Mouse (Mus musculus) mesoderm, embryonic 11.5 days (tissue): ENCODE measurements around the gene Cenpx.
"Not testable (repeated sequence)": the region's sequence is repeated elsewhere in the genome, so short reads cannot be mapped to it uniquely, and the experiment has no call there.

Experiments
- DNase-seq: peaks from one replicate; pipeline ENCODE4 v3.0.0-alpha.2; 2012; ENCODE audit warnings: low read depth, low spot score

The Cenpx gene

GRCm38 (mm10) chr11:120713580-120714518 is at the start of gene Cenpx, which contains the start of gene Lrrc45:
Gene Cenpx, minus strand, starts transcription at chr11:120713738.
Gene Lrrc45, plus strand, starts transcription at chr11:120713925.
- peak; percentile 99 for DNase-seq

GRCm38 (mm10) chr11:120762672-120763041 is 49.1 kb upstream of the Cenpx start, which contains the start of gene Hmga1b:
Gene Hmga1b, plus strand, starts transcription at chr11:120762794.
- not testable (repeated sequence) for DNase-seq

- DNase-seq, result no peak
Observed at GRCm38 (mm10) chr11:120761811-120762671, 48.5 kb upstream of the Cenpx start.

GRCm38 (mm10) chr11:120760236-120760635 is 46.7 kb upstream of the Cenpx start:
- DNase-seq, result no peak

GRCm38 (mm10) chr11:120751606-120752005 is 38.1 kb upstream of the Cenpx start:
- no peak for DNase-seq

GRCm38 (mm10) chr11:120749430-120749829 is 35.9 kb upstream of the Cenpx start:
- DNase-seq, result peak; percentile 27

- DNase-seq, result no peak
Observed at GRCm38 (mm10) chr11:120747974-120748373, 34.4 kb upstream of the Cenpx start.

- no peak for DNase-seq
Observed at GRCm38 (mm10) chr11:120744121-120744701, 30.7 kb upstream of the Cenpx start.

- no peak for DNase-seq
Observed at GRCm38 (mm10) chr11:120740981-120741380, 27.4 kb upstream of the Cenpx start.

GRCm38 (mm10) chr11:120736424-120736823 is 22.9 kb upstream of the Cenpx start:
- no peak for DNase-seq

- DNase-seq, result no peak
Observed at GRCm38 (mm10) chr11:120733521-120733920, 20.0 kb upstream of the Cenpx start.

GRCm38 (mm10) chr11:120731858-120732680 is 18.5 kb upstream of the Cenpx start, which contains the start of gene Cbr2:
Gene Cbr2, minus strand, starts transcription at chr11:120732114.
- DNase-seq, result no peak

GRCm38 (mm10) chr11:120731395-120731794 is 17.9 kb upstream of the Cenpx start:
- DNase-seq, result no peak

- no peak for DNase-seq
Observed at GRCm38 (mm10) chr11:120730331-120730870, 16.9 kb upstream of the Cenpx start.

GRCm38 (mm10) chr11:120729432-120730050 is 16.0 kb upstream of the Cenpx start:
- DNase-seq, result peak; percentile 77

- DNase-seq, result no peak
Observed at GRCm38 (mm10) chr11:120728530-120729240, 15.1 kb upstream of the Cenpx start.

GRCm38 (mm10) chr11:120727564-120727963 is 14.0 kb upstream of the Cenpx start:
- DNase-seq, result no peak

GRCm38 (mm10) chr11:120727169-120727527 is 13.6 kb upstream of the Cenpx start, which contains the start of gene Dcxr:
Gene Dcxr, minus strand, starts transcription at chr11:120727281.
- peak; percentile 93 for DNase-seq
